21 mouse cellular contexts compared by ENCODE assay signal in the genomic region with DNA sequence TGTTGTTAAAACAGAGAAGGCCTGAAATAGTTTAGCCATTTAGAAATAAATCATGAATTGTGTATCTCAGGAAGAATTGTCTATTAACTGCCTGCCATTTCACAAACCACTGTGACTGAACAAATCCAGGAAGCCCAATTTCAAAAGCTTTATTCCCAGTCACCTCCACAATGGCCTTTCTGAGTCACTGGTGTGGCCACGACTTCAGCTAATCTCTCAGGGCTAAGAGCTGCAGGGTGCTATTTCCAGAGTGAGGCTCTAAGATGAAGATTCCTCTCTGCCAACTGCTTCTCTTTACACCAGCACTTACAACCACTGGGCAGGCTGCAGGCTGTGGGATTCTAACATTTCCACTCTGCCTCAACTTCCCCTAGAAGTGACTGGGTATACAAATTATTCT. TPM values are rescaled to one million over a fixed set of nuclear protein-coding genes. Genes with fewer than 3 reads are reported as not detected.
DNase-seq lines count a peak whose midpoint lies in the region; ATAC-seq lines count a peak whose summit lies in the region.
"Had no signal": no experiment of that assay in that cellular context is flagged by ENCODE, and none has a peak within 500 bp of the region (broad histone marks: within the 10 kb centered on the region; RNA-seq: fewer than 3 reads in every experiment).

No protein-coding gene starts in this region.

- DNase-seq in heart, embryonic 10.5 days (ENCODE audit: low spot score): no peak
- DNase-seq in heart, postnatal 4 days: peak; percentile 10
- no peak for DNase-seq in heart, postnatal 25 days (ENCODE audit: low spot score)
- DNase-seq in 3T3-L1 (ENCODE audit: low read depth, low spot score): peak; percentile 11
- peak; percentile 42 for DNase-seq in Muller cell, postnatal 12 days (ENCODE audit: inconsistent ontology term)
- no peak for DNase-seq in thymus, adult 18-20 months
- DNase-seq: B cell, adult 2 months; cerebellum, adult 11 months; cerebellum, adult 9-10 months; cerebellum, postnatal 25 days; gastrocnemius, postnatal 36 days; kidney, adult 11 months had no signal

- intact Hi-C loops in heart, postnatal 25 days (cut with DNase I): no loop called here

- no peak for ATAC-seq in heart, embryonic 13.5 days (ENCODE audit: extremely low read depth, insufficient number of reproducible peaks, low FRiP score, low TSS enrichment)
- ATAC-seq in midbrain, embryonic 13.5 days: no peak
- ATAC-seq: CD4-positive, CD25-positive, alpha-beta regulatory T cell, adult 4 months; forebrain, embryonic 15.5 days; hindbrain, postnatal 0 days had no signal

- H3K4me3 ChIP-seq in heart, embryonic 13.5 days: no peak overlapping the region
- no peak overlapping the region for H3K4me3 ChIP-seq in heart, embryonic 10.5 days
- no peak overlapping the region for H3K4me3 ChIP-seq in midbrain, embryonic 13.5 days (replicated peaks)
- H3K4me3 ChIP-seq: embryonic facial prominence, embryonic 12.5 days; forebrain, embryonic 15.5 days; heart, embryonic 12.5 days; hindbrain, embryonic 13.5 days had no signal

- H3K9ac ChIP-seq in heart, embryonic 13.5 days: no peak overlapping the region
- H3K9ac ChIP-seq in midbrain, embryonic 13.5 days (replicated peaks): no peak overlapping the region
- H3K9ac ChIP-seq: embryonic facial prominence, embryonic 12.5 days; forebrain, embryonic 15.5 days; heart, embryonic 12.5 days; hindbrain, embryonic 13.5 days had no signal

- peak overlapping the region; percentile 45 for H3K27ac ChIP-seq in heart, embryonic 13.5 days (replicated peaks)
- H3K27ac ChIP-seq in heart, embryonic 10.5 days: no peak overlapping the region
- no peak overlapping the region for H3K27ac ChIP-seq in midbrain, embryonic 13.5 days
- H3K27ac ChIP-seq: embryonic facial prominence, embryonic 12.5 days; forebrain, embryonic 15.5 days; hindbrain, embryonic 13.5 days; hindbrain, postnatal 0 days had no signal

- WGBS in heart, embryonic 13.5 days: 28% methylated on average over 1 of the region's 1 CpGs
- 8% methylated on average over 1 of the region's 1 CpGs for WGBS in heart, embryonic 10.5 days
- 3% methylated on average over 1 of the region's 1 CpGs for WGBS in midbrain, embryonic 13.5 days

- no peaks in the 10 kb centered on the region for H3K9me3 ChIP-seq in heart, embryonic 13.5 days
- H3K9me3 ChIP-seq in heart, embryonic 10.5 days: no peaks in the 10 kb centered on the region
- no peaks in the 10 kb centered on the region for H3K9me3 ChIP-seq in midbrain, embryonic 13.5 days
- H3K9me3 ChIP-seq: embryonic facial prominence, embryonic 12.5 days; forebrain, embryonic 15.5 days; G1E; heart, embryonic 12.5 days; hindbrain, embryonic 13.5 days had no signal

- H3K4me2 ChIP-seq in heart, embryonic 13.5 days: no peak overlapping the region
- no peak overlapping the region for H3K4me2 ChIP-seq in midbrain, embryonic 13.5 days (replicated peaks)
- H3K4me2 ChIP-seq: embryonic facial prominence, embryonic 12.5 days; forebrain, embryonic 15.5 days; heart, embryonic 12.5 days; hindbrain, embryonic 13.5 days had no signal

- H3K4me1 ChIP-seq in heart, embryonic 13.5 days: peaks cover 32% of the 10 kb centered on the region
- H3K4me1 ChIP-seq in heart, embryonic 10.5 days: peaks cover 18% of the 10 kb centered on the region
- 0 out of 2 replicates have a peak, but pooled peaks cover 8% of the 10 kb centered on the region for H3K4me1 ChIP-seq in midbrain, embryonic 13.5 days (replicated peaks)
- H3K4me1 ChIP-seq: embryonic facial prominence, embryonic 12.5 days had no signal

- peaks cover 15% of the 10 kb centered on the region; the same call in 1 of the 2 replicates for H3K27me3 ChIP-seq in heart, embryonic 13.5 days (replicated peaks)
- H3K27me3 ChIP-seq in heart, embryonic 10.5 days (ENCODE audit: insufficient read depth, poor library complexity, severe bottlenecking): no peaks in the 10 kb centered on the region
- H3K27me3 ChIP-seq in midbrain, embryonic 13.5 days: no peaks in the 10 kb centered on the region
- H3K27me3 ChIP-seq: embryonic facial prominence, embryonic 12.5 days; forebrain, embryonic 15.5 days; heart, embryonic 12.5 days; hindbrain, embryonic 13.5 days had no signal

- H3K36me3 ChIP-seq in heart, embryonic 13.5 days: no peaks in the 10 kb centered on the region
- no peaks in the 10 kb centered on the region for H3K36me3 ChIP-seq in heart, embryonic 10.5 days
- peaks cover 43% of the 10 kb centered on the region for H3K36me3 ChIP-seq in midbrain, embryonic 13.5 days
- H3K36me3 ChIP-seq: embryonic facial prominence, embryonic 12.5 days; heart, embryonic 12.5 days had no signal

RNA-seq across cellular contexts. Expression of a gene that starts 18.8 kb away (rescaled TPM):
- 89.2 and 95.3 TPM in 2 replicates for polyA plus RNA-seq in heart, embryonic 13.5 days (2015; fragmentation: Nextera tagmentation; extraction: Ambion mirVana)
- polyA plus RNA-seq in heart, embryonic 10.5 days (2016; fragmentation: Nextera tagmentation; extraction: Ambion mirVana): 84.4 and 84.7 TPM in 2 replicates
- total RNA-seq in heart, postnatal 4 days (2021): 10 to 100 TPM; 65.5 to 66.2 TPM
- 10 to 100 TPM; 78.4 to 85.9 TPM for total RNA-seq in heart, postnatal 25 days (2021)
- polyA plus RNA-seq in midbrain, embryonic 13.5 days (2015; fragmentation: Nextera tagmentation; extraction: Ambion mirVana): 70.4 and 78.0 TPM in 2 replicates

Comparison
In these comparisons a context has a peak if more than half of its experiments do, and no peak if none do; other contexts are left out.
1. DNase-seq: peak in heart, postnatal 4 days (single experiment), 3T3-L1 (single experiment) and Muller cell, postnatal 12 days (single experiment); none in heart, embryonic 10.5 days (single experiment), heart, postnatal 25 days (single experiment) and thymus, adult 18-20 months (0 of 2).